Comparison of ENCODE assay signal across 12 mouse cellular contexts in the genomic region with DNA sequence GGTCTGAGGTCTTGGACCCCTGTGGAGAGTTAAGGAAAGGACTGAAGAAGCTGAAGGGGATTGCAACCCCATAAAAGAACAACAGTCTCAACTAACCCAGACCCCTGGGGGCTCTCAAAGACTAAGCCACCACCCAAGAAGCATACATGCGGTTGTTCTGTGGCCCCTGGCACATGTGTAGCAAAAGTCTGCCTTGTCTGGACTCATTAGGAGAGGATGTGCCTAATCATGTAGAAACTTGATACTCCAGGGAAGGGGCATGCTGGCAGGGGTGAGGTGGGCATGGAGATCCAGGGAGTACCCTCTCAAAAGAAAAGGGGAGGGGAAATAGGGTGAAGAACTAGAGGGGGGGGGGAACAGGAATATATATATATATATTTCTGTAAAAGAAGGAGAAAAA.
"Had no signal": no experiment of that assay in that cellular context is flagged by ENCODE, and none has a peak within 500 bp of the region (broad histone marks: within the 10 kb centered on the region; RNA-seq: fewer than 3 reads in every experiment).

No protein-coding gene starts in this region.

- H3K4me1 ChIP-seq: kidney, embryonic 15.5 days; limb, embryonic 13.5 days; midbrain, embryonic 13.5 days; neural tube, embryonic 15.5 days; stomach, embryonic 15.5 days had no signal

- H3K27ac ChIP-seq: kidney, embryonic 15.5 days; limb, embryonic 13.5 days; liver, embryonic 14.5 days; midbrain, embryonic 13.5 days; neural tube, embryonic 15.5 days; stomach, embryonic 15.5 days had no signal

- H3K36me3 ChIP-seq: kidney, embryonic 15.5 days; limb, embryonic 13.5 days; midbrain, embryonic 13.5 days; neural tube, embryonic 15.5 days; stomach, embryonic 15.5 days had no signal

- H3K4me3 ChIP-seq: kidney, embryonic 15.5 days; limb, embryonic 13.5 days; midbrain, embryonic 13.5 days; myocyte; neural tube, embryonic 15.5 days; stomach, embryonic 15.5 days had no signal

- DNase-seq: kidney, adult 18-20 months; kidney, postnatal 14 days; lung, adult 18-20 months; right cerebral cortex, postnatal 14 days; thymus, postnatal 36 days had no signal

- H3K9me3 ChIP-seq: kidney, embryonic 15.5 days; limb, embryonic 13.5 days; midbrain, embryonic 13.5 days; neural tube, embryonic 15.5 days; stomach, embryonic 15.5 days had no signal

- H3K4me2 ChIP-seq: kidney, embryonic 15.5 days; limb, embryonic 13.5 days; midbrain, embryonic 13.5 days; neural tube, embryonic 15.5 days; stomach, embryonic 15.5 days had no signal

- ATAC-seq: midbrain, embryonic 13.5 days had no signal

- H3K27me3 ChIP-seq: kidney, embryonic 15.5 days; limb, embryonic 13.5 days; midbrain, embryonic 13.5 days; neural tube, embryonic 15.5 days; stomach, embryonic 15.5 days had no signal

- H3K9ac ChIP-seq: kidney, embryonic 15.5 days; limb, embryonic 13.5 days; liver, embryonic 14.5 days; midbrain, embryonic 13.5 days; neural tube, embryonic 15.5 days; stomach, embryonic 15.5 days had no signal
